Mouse (Mus musculus): ENCODE results near the gene Ubac2. TPM values are rescaled to one million over a fixed set of nuclear protein-coding genes. Genes with fewer than 3 reads are reported as not detected.
A peak's percentile ranks its signal among the peaks of the same experiment; 100 is the strongest.

Gene Ubac2
- polyA plus RNA-seq, 1 experiment: 49.0 TPM

DNA sequence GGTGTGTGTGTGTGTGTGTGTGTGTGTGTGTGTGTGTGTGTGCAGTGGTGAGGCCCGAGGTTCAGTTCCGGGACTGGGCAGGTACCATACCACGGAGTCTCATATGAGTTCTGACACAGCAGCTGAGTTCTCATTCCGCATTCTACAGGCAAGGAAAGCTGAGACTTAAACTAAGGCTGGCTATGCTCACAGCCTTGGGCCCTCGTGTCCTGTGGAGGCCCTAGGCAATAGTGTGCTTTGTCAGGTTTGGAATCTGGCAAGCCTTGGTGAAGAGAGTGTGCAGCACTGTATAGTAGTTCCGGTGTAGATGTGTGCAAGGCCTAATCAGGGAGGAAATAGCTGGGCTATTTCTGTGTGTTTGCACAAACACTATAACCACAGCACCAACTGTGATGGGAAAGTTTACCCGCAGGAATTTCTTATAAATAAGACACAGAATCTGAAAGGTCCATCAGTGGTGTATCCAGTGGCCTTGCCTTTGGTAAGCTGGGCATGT, 25.0 kb downstream of the Ubac2 start:
- Histone ChIP-seq H3K4me1 (ENCODE audit: control insufficient read depth, insufficient read depth, low read length) (peaks cover 41% of the 10 kb centered on the region), H3K4me3 (ENCODE audit: insufficient read depth, low read length) (no peak overlapping the region), H3K27ac (ENCODE audit: insufficient read depth, low read depth, low read length) (peak overlapping the region; percentile 5; the same call in 1 of the 2 replicates)
- TF ChIP-seq POLR2A (IDR thresholded peaks at IDR 0.05; ENCODE audit: borderline replicate concordance, low read depth, low read length) (no peak), CTCF (IDR thresholded peaks at IDR 0.05; ENCODE audit: low read depth, low read length) (no peak)

DNA sequence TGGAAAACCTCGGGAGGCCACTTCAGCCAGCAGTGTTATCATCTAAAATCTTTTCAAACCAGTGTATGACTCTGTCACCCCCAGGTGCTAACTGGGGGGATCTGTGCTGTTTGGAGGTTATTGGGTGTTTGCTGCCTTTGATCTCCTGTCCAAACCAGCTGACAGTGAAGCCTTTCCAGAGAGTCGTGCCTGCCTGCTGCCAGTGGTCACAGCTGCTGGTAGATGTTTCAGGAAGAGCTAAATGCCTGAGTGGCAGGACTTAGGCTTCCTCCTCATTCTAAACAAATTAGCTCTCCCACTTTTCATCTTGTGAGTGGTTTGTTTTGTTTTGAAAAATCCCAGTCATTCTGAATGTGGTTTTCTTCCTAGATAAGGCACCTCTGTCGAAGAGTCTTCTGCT, 26.3 kb downstream of the Ubac2 start:
- Histone ChIP-seq H3K27ac (ENCODE audit: insufficient read depth, low read depth, low read length) (no peak overlapping the region), H3K4me3 (ENCODE audit: insufficient read depth, low read length) (no peak overlapping the region), H3K4me1 (ENCODE audit: control insufficient read depth, insufficient read depth, low read length) (peaks cover 39% of the 10 kb centered on the region)
- TF ChIP-seq CTCF (IDR thresholded peaks at IDR 0.05; ENCODE audit: low read depth, low read length) (no peak), POLR2A (IDR thresholded peaks at IDR 0.05; ENCODE audit: borderline replicate concordance, low read depth, low read length) (no peak)

DNA sequence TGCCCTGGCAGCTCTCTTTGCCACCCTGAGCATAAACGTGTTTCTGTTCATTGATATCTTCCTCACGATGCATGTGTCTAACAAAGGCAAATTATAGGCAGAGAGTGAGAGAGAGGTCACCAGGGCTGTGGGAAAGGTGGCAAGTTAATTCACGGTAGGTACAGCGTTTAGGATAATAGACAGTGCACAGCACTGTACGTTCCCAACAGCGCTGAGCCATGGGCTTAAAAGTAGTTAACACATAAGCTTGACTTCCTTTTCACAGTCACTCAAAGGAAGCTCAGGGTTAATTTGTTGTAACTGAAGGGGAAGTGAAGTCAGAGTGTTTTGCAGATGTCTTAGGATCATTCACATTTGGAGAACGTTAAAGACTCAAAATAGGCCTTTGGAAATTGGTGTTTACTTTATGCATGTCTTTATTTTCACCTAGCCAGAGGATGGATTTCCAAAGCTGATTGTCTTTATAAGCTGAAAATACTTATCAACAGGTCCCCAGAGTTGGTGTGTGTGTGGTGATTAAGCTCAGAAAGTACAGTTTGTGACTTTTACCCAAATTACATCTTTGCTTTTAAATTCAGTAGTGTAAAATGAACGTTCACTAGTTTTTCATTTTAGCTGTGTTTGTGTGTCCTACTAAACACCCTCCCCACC, 28.0 kb downstream of the Ubac2 start:
- TF ChIP-seq CTCF (IDR thresholded peaks at IDR 0.05; ENCODE audit: low read depth, low read length) (no peak), POLR2A (IDR thresholded peaks at IDR 0.05; ENCODE audit: borderline replicate concordance, low read depth, low read length) (no peak)
- H3K4me3 ChIP-seq (ENCODE audit: insufficient read depth, low read length): peak overlapping the region; percentile 24

DNA sequence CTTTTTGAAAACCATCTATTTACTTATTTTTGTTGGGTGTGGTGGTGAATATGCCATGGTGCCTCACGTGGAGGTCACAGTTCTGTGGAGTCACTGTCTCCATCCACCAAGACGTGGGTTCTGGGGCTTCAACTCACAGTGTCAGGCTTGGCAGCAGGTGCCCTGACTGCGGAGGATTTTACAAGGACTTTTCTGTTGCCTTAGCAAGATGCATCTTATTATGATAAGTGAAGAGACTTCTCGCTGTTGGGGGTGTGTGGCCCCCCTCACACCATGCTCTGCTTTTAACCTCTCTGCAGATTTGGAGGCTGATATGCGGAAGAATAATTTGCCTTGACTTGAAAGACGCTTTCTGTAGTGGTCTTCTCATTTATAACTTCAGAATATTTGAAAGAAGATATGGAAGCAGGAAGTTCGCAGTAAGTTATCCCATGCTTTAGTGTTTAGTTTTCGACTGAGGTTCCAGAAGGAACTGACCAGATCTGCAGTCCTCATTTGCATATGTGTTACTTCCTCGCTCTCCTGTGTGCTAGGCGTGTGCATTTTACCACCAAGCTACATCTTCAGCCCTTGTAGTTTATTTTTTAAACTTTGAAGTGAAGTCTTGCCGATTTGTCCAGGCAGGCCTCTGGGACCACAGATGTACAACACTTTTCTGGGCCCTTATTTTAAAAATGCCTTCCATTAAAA, 28.7 kb downstream of the Ubac2 start:
- Histone ChIP-seq H3K27ac (ENCODE audit: insufficient read depth, low read depth, low read length) (peak overlapping the region; percentile 68), H3K4me3 (ENCODE audit: insufficient read depth, low read length) (peak overlapping the region; percentile 15; the same call in 1 of the 2 replicates), H3K4me1 (ENCODE audit: control insufficient read depth, insufficient read depth, low read length) (peaks cover 39% of the 10 kb centered on the region)
- TF ChIP-seq CTCF (IDR thresholded peaks at IDR 0.05; ENCODE audit: low read depth, low read length) (no peak), POLR2A (IDR thresholded peaks at IDR 0.05; ENCODE audit: borderline replicate concordance, low read depth, low read length) (no peak)

More for the DNA sequence above, 28.0 kb downstream of the Ubac2 start:
- Histone ChIP-seq H3K4me1 (ENCODE audit: control insufficient read depth, insufficient read depth, low read length) (peaks cover 39% of the 10 kb centered on the region), H3K27ac (ENCODE audit: insufficient read depth, low read depth, low read length) (peak overlapping the region; percentile 92)

DNA sequence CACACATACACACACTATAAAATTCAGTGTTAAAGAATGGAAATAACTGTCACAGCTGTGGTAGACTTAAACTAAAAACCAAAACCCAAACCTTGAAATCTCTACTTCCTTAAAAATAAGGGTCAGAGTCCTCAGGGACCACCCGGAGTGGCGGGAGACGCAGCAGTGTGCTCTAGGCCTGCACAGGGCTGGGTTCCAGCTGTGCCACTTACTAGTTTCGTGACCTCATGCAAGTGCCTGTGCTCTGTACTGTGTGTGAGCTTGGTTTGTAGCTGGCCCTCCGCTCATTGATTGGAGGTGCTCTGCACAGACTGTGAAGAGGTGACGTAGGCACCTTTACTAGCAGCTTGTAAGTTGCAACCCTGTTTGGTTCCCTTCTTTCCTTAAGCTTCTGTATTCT, 31.4 kb downstream of the Ubac2 start:
- Histone ChIP-seq H3K27ac (ENCODE audit: insufficient read depth, low read depth, low read length) (no peak overlapping the region), H3K4me3 (ENCODE audit: insufficient read depth, low read length) (no peak overlapping the region), H3K4me1 (ENCODE audit: control insufficient read depth, insufficient read depth, low read length) (peaks cover 21% of the 10 kb centered on the region)
- TF ChIP-seq POLR2A (IDR thresholded peaks at IDR 0.05; ENCODE audit: borderline replicate concordance, low read depth, low read length) (no peak), CTCF (IDR thresholded peaks at IDR 0.05; ENCODE audit: low read depth, low read length) (no peak)

DNA sequence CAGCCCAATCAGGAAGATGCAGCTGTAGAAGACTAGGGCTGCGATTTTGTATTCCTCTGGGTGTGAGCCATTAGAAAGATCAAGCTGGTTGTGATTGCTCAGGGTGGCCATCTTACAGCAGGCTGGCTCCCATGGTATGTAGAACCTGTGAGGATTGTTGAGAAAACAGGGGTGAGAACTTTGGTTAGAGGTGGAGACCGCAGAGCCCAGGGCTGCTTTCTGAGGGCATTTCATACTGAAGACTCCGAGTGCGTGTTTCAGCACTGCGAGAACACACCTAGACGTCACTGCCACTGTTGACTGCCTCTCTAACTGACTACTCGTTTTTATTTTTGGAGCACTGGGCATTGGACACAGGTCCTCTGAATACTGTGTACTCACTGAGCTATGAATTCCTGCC, 34.1 kb downstream of the Ubac2 start:
- no peak overlapping the region for H3K27ac ChIP-seq (ENCODE audit: insufficient read depth, low read depth, low read length)
- H3K4me1 ChIP-seq (ENCODE audit: control insufficient read depth, insufficient read depth, low read length): peaks cover 21% of the 10 kb centered on the region
- no peak for TF ChIP-seq POLR2A (IDR thresholded peaks at IDR 0.05; ENCODE audit: borderline replicate concordance, low read depth, low read length)
- no peak overlapping the region for H3K4me3 ChIP-seq (ENCODE audit: insufficient read depth, low read length)

DNA sequence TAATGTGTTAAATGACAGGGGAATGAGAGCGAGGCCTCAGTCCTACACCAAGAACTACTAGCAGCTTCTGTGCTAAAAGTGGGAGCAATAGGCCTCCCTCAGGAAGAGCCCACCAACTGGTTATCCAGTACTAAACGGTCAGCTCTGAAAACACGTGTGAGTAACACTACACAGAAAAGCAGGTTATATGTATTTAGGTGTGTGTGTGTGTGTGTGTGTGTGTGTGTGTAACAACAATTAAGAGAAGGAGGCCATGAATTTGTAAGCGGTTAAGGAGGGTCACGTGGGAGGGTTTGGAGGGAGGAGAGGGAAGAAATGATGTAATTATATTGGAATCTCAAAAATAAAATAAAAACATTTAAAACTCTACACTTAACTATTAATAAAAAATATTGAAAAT, 36.7 kb downstream of the Ubac2 start:
- H3K4me1 ChIP-seq (ENCODE audit: control insufficient read depth, insufficient read depth, low read length): peaks cover 19% of the 10 kb centered on the region
- no peak overlapping the region for H3K4me3 ChIP-seq (ENCODE audit: insufficient read depth, low read length)
- no peak overlapping the region for H3K27ac ChIP-seq (ENCODE audit: insufficient read depth, low read depth, low read length)
- TF ChIP-seq POLR2A (IDR thresholded peaks at IDR 0.05; ENCODE audit: borderline replicate concordance, low read depth, low read length) (no peak), CTCF (IDR thresholded peaks at IDR 0.05; ENCODE audit: low read depth, low read length) (no peak)

DNA sequence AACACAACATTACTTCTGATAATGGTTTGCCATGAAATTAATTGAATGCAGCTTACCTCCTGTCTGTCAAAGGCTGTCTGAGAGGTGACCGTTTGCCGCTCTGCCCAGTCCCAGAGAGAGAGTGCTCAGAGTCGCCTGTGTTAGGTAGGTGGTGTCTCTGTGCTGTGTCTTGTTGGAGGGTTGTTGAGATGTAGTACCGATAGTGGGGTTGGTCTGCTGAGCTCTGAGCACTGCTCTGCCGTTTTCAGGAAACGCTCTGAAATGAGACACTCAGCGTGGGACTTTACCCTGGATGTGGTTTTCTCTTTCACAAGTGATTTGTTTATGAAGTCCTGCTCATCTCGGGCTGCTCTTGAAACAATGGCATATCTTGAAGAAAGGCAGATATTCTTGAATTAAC, 37.2 kb downstream of the Ubac2 start, which contains the start of gene Gpr18:
Gene Gpr18 (minus strand): TSS at position 161 of the 400 bp plus-strand sequence.
- H3K27ac ChIP-seq (ENCODE audit: insufficient read depth, low read depth, low read length): peak within 1 kb of the TSS; percentile 37
- H3K4me3 ChIP-seq (ENCODE audit: insufficient read depth, low read length): peak within 1 kb of the TSS; percentile 16; the same call in 1 of the 2 replicates
- TF ChIP-seq CTCF (IDR thresholded peaks at IDR 0.05; ENCODE audit: low read depth, low read length): no peak
- no peak for TF ChIP-seq POLR2A (IDR thresholded peaks at IDR 0.05; ENCODE audit: borderline replicate concordance, low read depth, low read length)
- peaks cover 19% of the 10 kb centered on the region for H3K4me1 ChIP-seq (ENCODE audit: control insufficient read depth, insufficient read depth, low read length)

DNA sequence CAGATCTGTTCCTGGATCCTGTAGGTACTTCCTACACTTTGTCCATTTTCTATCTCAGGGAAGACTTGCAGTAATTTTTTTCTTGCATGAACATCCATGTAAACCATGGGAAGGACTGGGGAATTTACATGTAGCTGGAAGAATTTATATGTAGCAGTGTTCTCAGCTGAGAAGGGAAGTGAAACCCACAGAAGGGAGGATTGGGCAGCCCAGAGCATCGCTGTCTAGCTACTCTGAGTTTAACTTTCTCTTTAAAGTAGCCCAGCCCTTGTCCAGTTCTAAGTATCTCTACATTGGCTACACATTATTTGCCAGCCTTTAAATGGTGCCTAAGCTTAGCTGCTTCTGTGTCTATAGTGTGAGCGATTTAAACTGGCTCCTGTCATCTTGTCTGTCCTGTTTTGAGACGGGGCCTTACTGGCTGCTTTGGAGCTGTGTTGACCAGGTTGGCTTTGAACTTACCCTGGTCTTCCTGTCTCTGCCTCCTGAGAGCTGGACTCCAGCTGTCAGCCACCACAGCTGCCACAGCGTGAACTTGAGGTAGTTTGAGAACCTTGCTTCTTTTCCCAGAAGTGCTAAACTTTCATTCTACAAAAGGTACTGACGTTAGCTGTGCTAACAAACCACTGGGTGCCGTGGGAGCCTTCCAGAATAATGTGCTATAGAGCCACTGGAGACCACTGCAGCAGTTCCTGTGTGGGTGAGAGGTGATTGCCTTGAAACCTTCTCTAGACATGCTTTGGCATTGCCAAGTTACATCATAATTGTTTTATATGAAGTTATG, 38.1 kb downstream of the Ubac2 start:
- Histone ChIP-seq H3K4me1 (ENCODE audit: control insufficient read depth, insufficient read depth, low read length) (peaks cover 19% of the 10 kb centered on the region), H3K4me3 (ENCODE audit: insufficient read depth, low read length) (peak overlapping the region; percentile 16; the same call in 1 of the 2 replicates), H3K27ac (ENCODE audit: insufficient read depth, low read depth, low read length) (peak overlapping the region; percentile 37)
- TF ChIP-seq CTCF (IDR thresholded peaks at IDR 0.05; ENCODE audit: low read depth, low read length) (no peak), POLR2A (IDR thresholded peaks at IDR 0.05; ENCODE audit: borderline replicate concordance, low read depth, low read length) (no peak)
